Mouse (Mus musculus): ENCODE results near the gene Gm10644.

DNA sequence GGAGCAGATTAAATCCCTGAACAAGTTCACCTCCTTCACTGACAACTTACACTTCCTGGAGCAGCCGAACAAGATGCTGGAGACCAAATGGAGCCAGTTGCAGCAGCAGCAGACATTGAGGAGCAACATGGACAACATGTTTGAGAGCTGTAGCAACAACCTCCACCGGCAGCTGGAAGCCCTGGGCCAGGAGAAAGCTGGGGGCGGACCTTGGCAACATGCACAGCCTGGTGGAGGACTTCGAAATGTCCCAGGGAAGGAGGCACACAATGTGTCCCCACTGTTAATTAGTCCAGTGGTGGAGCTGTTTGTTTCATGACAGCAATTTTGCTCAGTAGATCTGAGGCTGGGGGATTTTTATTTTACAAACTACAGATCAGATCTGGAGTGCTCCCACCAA lies 62.9 kb downstream of the Gm10644 start:
- TF ChIP-seq CTCF (IDR thresholded peaks at IDR 0.05; ENCODE audit: low read depth, low read length) (no peak), POLR2A (IDR thresholded peaks at IDR 0.05; ENCODE audit: borderline replicate concordance, low read depth, low read length) (no peak)
